Mouse (Mus musculus): ENCODE data around the gene Mybpc2. TPM values are rescaled to one million over a fixed set of nuclear protein-coding genes. Genes with fewer than 3 reads are reported as not detected.
A peak's percentile ranks its signal among the peaks of the same experiment; 100 is the strongest.

Mybpc2 gene
- 0.27 and 0.32 TPM in 2 replicates for polyA plus RNA-seq (2015; fragmentation: Nextera tagmentation; extraction: Ambion mirVana)

- no peak within 1 kb of the TSS for H3K27ac ChIP-seq
- H3K4me2 ChIP-seq = peak within 1 kb of the TSS; percentile 48
- H3K4me3 ChIP-seq (replicated peaks) = 0 out of 2 replicates have a peak within 1 kb of the TSS, but pooled peaks have one; percentile 5
- peaks cover 23% of the 10 kb centered on the region; the same call in 1 of the 2 replicates for H3K27me3 ChIP-seq (replicated peaks)
- no peaks in the 10 kb centered on the region for H3K36me3 ChIP-seq
- no peak for ATAC-seq (ENCODE audit: insufficient read depth, low FRiP score, low read depth)
- peaks cover 11% of the 10 kb centered on the region for H3K4me1 ChIP-seq
- 31% methylated on average over 12 of the region's 12 CpGs for WGBS
- H3K9me3 ChIP-seq = no peaks in the 10 kb centered on the region
- no peak within 1 kb of the TSS for H3K9ac ChIP-seq
These were observed at the start of gene Mybpc2 for GRCm38 (mm10) chr7:44524502-44524901. Gene Mybpc2 (minus strand): TSS chr7:44524656.

GRCm38 (mm10) chr7:44572956-44573484, 48.6 kb upstream of the Mybpc2 start:
- no peaks in the 10 kb centered on the region for H3K9me3 ChIP-seq
- H3K27me3 ChIP-seq (replicated peaks) = no peaks in the 10 kb centered on the region
- ATAC-seq (ENCODE audit: insufficient read depth, low FRiP score, low read depth) = no peak
- H3K9ac ChIP-seq = no peak overlapping the region
- no peak overlapping the region for H3K4me3 ChIP-seq (replicated peaks)
- H3K4me1 ChIP-seq = no peaks in the 10 kb centered on the region
- H3K4me2 ChIP-seq = no peak overlapping the region
- H3K36me3 ChIP-seq = no peaks in the 10 kb centered on the region
- H3K27ac ChIP-seq = no peak overlapping the region
- 69% methylated on average over 5 of the region's 5 CpGs for WGBS

- no peaks in the 10 kb centered on the region for H3K27me3 ChIP-seq (replicated peaks)
- H3K4me2 ChIP-seq = no peak within 1 kb of the TSS
- H3K4me3 ChIP-seq (replicated peaks) = no peak within 1 kb of the TSS
- H3K4me1 ChIP-seq = no peaks in the 10 kb centered on the region
- H3K9me3 ChIP-seq = no peaks in the 10 kb centered on the region
- H3K9ac ChIP-seq = no peak within 1 kb of the TSS
- H3K36me3 ChIP-seq = no peaks in the 10 kb centered on the region
- WGBS = 40% methylated on average over 7 of the region's 7 CpGs
- no peak for ATAC-seq (ENCODE audit: insufficient read depth, low FRiP score, low read depth)
- H3K27ac ChIP-seq = no peak within 1 kb of the TSS
These were observed 47.8 kb upstream of the Mybpc2 start, which contains the start of gene Napsa for GRCm38 (mm10) chr7:44572213-44572701. Gene Napsa (plus strand): TSS chr7:44572380.

- Histone ChIP-seq H3K9me3 (no peaks in the 10 kb centered on the region), H3K27me3 (replicated peaks) (no peaks in the 10 kb centered on the region), H3K36me3 (no peaks in the 10 kb centered on the region), H3K4me2 (no peak overlapping the region), H3K9ac (no peak overlapping the region), H3K27ac (no peak overlapping the region), H3K4me3 (replicated peaks) (no peak overlapping the region), H3K4me1 (no peaks in the 10 kb centered on the region)
- 72% methylated on average over 4 of the region's 4 CpGs for WGBS
- ATAC-seq (ENCODE audit: insufficient read depth, low FRiP score, low read depth) = no peak
These were observed 47.4 kb upstream of the Mybpc2 start for GRCm38 (mm10) chr7:44571811-44572210.

GRCm38 (mm10) chr7:44570989-44571388, 46.5 kb upstream of the Mybpc2 start:
- Histone ChIP-seq H3K4me2 (no peak overlapping the region), H3K4me1 (no peaks in the 10 kb centered on the region), H3K4me3 (replicated peaks) (no peak overlapping the region), H3K9ac (no peak overlapping the region), H3K36me3 (no peaks in the 10 kb centered on the region), H3K27ac (no peak overlapping the region), H3K27me3 (replicated peaks) (no peaks in the 10 kb centered on the region), H3K9me3 (no peaks in the 10 kb centered on the region)
- WGBS = 72% methylated on average over 6 of the region's 6 CpGs
- ATAC-seq (ENCODE audit: insufficient read depth, low FRiP score, low read depth) = no peak

- Histone ChIP-seq H3K27ac (no peak overlapping the region), H3K9me3 (no peaks in the 10 kb centered on the region), H3K27me3 (replicated peaks) (no peaks in the 10 kb centered on the region), H3K4me3 (replicated peaks) (no peak overlapping the region), H3K9ac (no peak overlapping the region), H3K36me3 (no peaks in the 10 kb centered on the region), H3K4me1 (no peaks in the 10 kb centered on the region), H3K4me2 (no peak overlapping the region)
- WGBS = 58% methylated on average over 9 of the region's 9 CpGs
- ATAC-seq (ENCODE audit: insufficient read depth, low FRiP score, low read depth) = no peak
These were observed 44.3 kb upstream of the Mybpc2 start for GRCm38 (mm10) chr7:44568803-44569202.

- no peak overlapping the region for H3K27ac ChIP-seq
- no peaks in the 10 kb centered on the region for H3K9me3 ChIP-seq
- WGBS = 72% methylated on average over 6 of the region's 6 CpGs
- ATAC-seq (ENCODE audit: insufficient read depth, low FRiP score, low read depth) = no peak
- no peak overlapping the region for H3K4me2 ChIP-seq
- no peaks in the 10 kb centered on the region for H3K36me3 ChIP-seq
- no peaks in the 10 kb centered on the region for H3K27me3 ChIP-seq (replicated peaks)
- H3K9ac ChIP-seq = no peak overlapping the region
- H3K4me1 ChIP-seq = no peaks in the 10 kb centered on the region
- no peak overlapping the region for H3K4me3 ChIP-seq (replicated peaks)
These were observed 41.0 kb upstream of the Mybpc2 start for GRCm38 (mm10) chr7:44565414-44565813.

- Histone ChIP-seq H3K9me3 (no peaks in the 10 kb centered on the region), H3K9ac (no peak overlapping the region), H3K4me2 (no peak overlapping the region), H3K27ac (no peak overlapping the region), H3K4me3 (replicated peaks) (no peak overlapping the region), H3K4me1 (no peaks in the 10 kb centered on the region), H3K27me3 (replicated peaks) (no peaks in the 10 kb centered on the region), H3K36me3 (no peaks in the 10 kb centered on the region)
- no peak for ATAC-seq (ENCODE audit: insufficient read depth, low FRiP score, low read depth)
- 81% methylated on average over 10 of the region's 10 CpGs for WGBS
These were observed 40.0 kb upstream of the Mybpc2 start for GRCm38 (mm10) chr7:44564486-44564885.

- no peak overlapping the region for H3K27ac ChIP-seq
- no peak overlapping the region for H3K4me2 ChIP-seq
- 43% methylated on average over 8 of the region's 8 CpGs for WGBS
- no peak for ATAC-seq (ENCODE audit: insufficient read depth, low FRiP score, low read depth)
- no peaks in the 10 kb centered on the region for H3K27me3 ChIP-seq (replicated peaks)
- H3K9ac ChIP-seq = no peak overlapping the region
- H3K36me3 ChIP-seq = no peaks in the 10 kb centered on the region
- no peaks in the 10 kb centered on the region for H3K4me1 ChIP-seq
- no peaks in the 10 kb centered on the region for H3K9me3 ChIP-seq
- H3K4me3 ChIP-seq (replicated peaks) = no peak overlapping the region
These were observed 38.8 kb upstream of the Mybpc2 start for GRCm38 (mm10) chr7:44563284-44563683.

- WGBS = 52% methylated on average over 18 of the region's 18 CpGs
- no peak overlapping the region for H3K9ac ChIP-seq
- no peak for ATAC-seq (ENCODE audit: insufficient read depth, low FRiP score, low read depth)
- no peak overlapping the region for H3K27ac ChIP-seq
- H3K4me2 ChIP-seq = no peak overlapping the region
- H3K36me3 ChIP-seq = no peaks in the 10 kb centered on the region
- no peak overlapping the region for H3K4me3 ChIP-seq (replicated peaks)
- no peaks in the 10 kb centered on the region for H3K27me3 ChIP-seq (replicated peaks)
- no peaks in the 10 kb centered on the region for H3K9me3 ChIP-seq
- H3K4me1 ChIP-seq = no peaks in the 10 kb centered on the region
These were observed 36.3 kb upstream of the Mybpc2 start for GRCm38 (mm10) chr7:44560435-44561400.

- Histone ChIP-seq H3K4me1 (peaks cover 5% of the 10 kb centered on the region; the same call in 1 of the 2 replicates), H3K27ac (no peak overlapping the region), H3K36me3 (no peaks in the 10 kb centered on the region), H3K4me2 (no peak overlapping the region), H3K4me3 (replicated peaks) (no peak overlapping the region), H3K9me3 (no peaks in the 10 kb centered on the region), H3K9ac (no peak overlapping the region), H3K27me3 (replicated peaks) (no peaks in the 10 kb centered on the region)
- 64% methylated on average over 2 of the region's 2 CpGs for WGBS
- no peak for ATAC-seq (ENCODE audit: insufficient read depth, low FRiP score, low read depth)
These were observed 33.2 kb upstream of the Mybpc2 start for GRCm38 (mm10) chr7:44557629-44558028.

GRCm38 (mm10) chr7:44553826-44554225, 29.4 kb upstream of the Mybpc2 start, which contains the start of gene Nr1h2:
Gene Nr1h2 (minus strand): TSS chr7:44553951.
- under 1% methylated on average over 22 of the region's 22 CpGs for WGBS
- H3K36me3 ChIP-seq = peaks cover 17% of the 10 kb centered on the region

More at GRCm38 (mm10) chr7:44553826-44554225, 29.4 kb upstream of the Mybpc2 start, which contains the start of gene Nr1h2:
- ATAC-seq (ENCODE audit: insufficient read depth, low FRiP score, low read depth) = peak; percentile 85
- Histone ChIP-seq H3K27me3 (replicated peaks) (no peaks in the 10 kb centered on the region), H3K4me1 (peaks cover 8% of the 10 kb centered on the region; the same call in 1 of the 2 replicates), H3K27ac (peak within 1 kb of the TSS; percentile 99), H3K9ac (peak within 1 kb of the TSS; percentile 59), H3K4me3 (replicated peaks) (peak within 1 kb of the TSS; percentile 80), H3K9me3 (no peaks in the 10 kb centered on the region), H3K4me2 (peak within 1 kb of the TSS; percentile 58)
